Mouse (Mus musculus): Measurements from ENCODE around the gene Cfap77.
"Not testable (repeated sequence)": the region's sequence is repeated elsewhere in the genome, so short reads cannot be mapped to it uniquely, and the experiment has no call there.

Gene Cfap77

DNA sequence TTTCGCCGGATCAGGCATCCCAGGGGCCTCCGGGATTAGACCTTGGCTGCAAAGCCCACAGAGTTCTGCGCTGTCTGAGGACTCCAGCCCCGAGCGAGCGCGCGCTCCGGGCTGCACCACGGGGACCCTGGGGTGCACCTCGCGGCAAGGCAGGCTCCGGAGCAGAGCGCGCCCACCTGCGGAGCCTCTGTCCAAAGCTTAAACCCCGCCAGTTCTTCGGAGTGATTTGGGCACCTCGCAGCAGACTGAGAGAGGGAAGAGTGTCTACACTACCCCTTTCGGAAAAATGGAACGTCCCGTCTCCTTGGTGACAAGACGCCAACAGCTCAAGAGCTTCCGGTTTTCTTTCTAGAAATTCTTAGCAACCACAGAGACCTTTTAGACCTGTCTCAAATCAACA lies at the start of gene Cfap77:
Gene Cfap77, minus strand, starts transcription at position 76 of the 400 bp plus-strand sequence.
- peak; percentile 54 to 79 for DNase-seq

DNA sequence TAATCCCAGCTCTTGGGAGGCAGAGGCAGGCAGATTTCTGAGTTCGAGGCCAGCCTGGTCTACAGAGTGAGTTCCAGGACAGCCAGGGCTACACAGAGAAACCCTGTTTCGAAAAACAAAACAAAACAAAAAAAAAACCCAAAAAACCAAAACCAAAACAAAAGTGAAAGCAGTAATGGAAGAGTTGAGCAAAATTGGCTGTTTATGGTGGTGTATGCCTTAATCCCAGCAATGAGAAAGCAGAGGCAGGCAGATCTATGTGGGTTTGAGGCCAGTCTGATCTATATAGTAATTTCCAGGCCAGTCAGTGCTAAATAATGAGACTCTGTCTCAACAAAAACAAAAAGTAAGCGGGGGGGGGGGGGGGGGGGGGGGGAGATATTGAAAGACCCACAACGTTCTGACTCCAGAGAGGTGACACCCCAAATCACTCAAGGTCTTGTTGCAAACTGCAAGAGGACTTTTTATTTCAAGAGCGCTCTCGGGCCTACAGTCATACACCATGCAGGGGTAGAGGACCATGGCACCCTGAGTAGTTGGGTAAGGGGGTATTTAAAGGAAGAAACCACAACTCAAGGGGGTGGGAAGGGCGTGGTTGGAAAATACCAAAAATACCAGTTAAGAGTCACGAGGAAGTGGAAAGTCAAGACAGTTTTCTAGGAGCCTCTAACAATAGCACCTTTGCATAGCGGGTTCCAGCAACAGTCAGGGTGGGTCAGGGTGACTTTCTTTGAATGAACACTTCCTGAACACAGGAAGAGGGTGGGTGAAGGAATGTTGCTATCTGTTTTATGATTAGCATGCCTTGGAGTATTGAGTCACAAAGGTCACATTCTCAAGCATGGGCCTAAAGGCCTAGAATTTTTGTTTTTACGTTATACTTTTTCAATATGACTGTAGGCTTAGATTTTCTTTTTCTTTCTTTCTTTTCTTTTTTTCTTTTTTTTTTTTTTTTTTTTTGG lies 47.8 kb upstream of the Cfap77 start:
- peak in 1 of 2 experiments; percentile 4 for DNase-seq

DNA sequence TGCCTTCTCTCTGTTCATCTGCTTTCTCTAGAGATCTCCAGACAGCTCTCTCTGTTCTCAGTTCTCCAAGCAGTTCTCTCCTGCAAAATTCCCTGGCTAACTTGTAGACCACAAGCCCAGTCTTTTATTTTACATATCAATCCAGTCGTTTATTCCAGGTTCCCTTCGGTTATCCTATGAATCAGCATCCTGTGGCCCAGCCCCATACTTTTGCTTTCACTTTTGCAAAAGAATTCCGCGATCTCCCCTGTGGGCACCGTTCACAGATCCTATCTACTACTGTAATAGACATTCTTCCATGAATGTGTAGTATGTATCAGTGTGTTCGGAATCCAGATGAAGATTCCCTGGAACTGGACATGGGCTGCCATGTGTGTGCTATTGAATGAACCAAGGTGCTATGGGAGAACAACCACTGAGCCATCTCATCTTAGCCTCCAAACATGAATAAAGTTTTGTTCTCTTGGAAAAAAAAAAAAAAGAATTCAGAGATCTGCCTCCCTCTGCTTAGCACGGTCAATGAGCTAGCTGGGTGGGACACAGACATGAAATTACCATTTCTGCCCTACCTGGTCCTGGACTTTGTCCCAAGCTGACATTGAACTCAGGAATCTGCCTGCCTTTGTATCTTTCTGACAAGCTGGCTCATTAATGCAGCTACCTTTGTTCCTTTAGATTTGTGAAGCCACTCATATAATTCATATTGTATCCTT lies 46.1 kb upstream of the Cfap77 start:
- DNase-seq = peak; percentile 15 to 16

DNA sequence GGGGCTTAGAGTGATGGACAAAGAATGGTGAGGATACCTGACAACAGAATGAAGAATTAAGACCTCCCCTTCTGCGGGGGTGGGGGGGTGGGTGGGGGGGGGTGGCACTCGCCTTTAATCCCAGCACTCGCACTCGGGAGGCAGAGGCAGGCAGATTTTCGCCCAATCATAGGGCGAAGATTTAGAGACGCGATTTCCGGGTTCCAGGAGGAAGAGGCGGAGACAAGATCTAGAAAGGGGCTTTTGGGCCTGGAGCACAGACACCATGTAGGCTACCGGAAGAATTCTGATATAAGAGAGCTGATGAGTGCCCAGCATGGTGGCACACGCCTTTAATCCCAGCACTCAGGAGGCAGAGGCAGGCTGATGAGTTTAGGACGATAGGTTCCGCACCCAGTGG lies 44.8 kb upstream of the Cfap77 start:
- no peak for DNase-seq

DNA sequence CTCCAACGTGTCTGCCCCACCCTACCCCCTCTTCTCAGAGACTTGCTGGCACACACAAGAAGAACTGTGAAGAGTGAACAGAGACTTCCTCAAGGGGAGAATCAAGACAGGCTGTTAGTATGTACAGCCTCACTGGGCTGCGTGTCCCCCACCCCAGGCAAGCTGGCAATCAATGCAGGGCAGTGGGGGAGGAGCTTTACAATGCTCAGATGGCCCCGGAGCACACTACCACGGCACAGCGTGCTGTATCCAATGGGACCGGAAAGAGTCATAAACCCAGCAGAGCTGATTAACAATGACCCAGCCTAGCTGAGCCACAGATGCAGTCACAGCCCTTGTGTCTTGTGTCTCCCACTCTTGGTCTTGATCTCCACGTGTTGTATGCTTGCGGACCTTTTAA lies 43.9 kb upstream of the Cfap77 start:
- DNase-seq = no peak

DNA sequence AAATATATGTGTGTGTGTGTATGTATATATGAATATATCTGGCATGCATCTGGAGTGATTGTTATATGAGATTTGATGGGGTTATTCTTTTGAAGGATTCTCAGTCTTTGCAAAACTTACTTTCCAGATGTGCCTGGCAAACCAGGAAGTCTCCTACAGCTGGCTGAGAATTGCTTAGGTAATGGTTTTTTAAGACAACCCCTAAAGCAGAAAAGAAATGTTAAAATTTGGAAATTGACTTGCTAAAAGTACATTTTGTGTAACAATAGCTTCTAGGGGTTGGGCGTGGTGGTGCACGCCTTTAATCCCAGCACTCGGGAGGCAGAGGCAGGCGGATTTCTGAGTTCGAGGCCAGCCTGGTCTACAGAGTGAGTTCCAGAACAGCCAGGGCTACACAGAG lies 43.1 kb upstream of the Cfap77 start:
- not testable (repeated sequence) for DNase-seq

DNA sequence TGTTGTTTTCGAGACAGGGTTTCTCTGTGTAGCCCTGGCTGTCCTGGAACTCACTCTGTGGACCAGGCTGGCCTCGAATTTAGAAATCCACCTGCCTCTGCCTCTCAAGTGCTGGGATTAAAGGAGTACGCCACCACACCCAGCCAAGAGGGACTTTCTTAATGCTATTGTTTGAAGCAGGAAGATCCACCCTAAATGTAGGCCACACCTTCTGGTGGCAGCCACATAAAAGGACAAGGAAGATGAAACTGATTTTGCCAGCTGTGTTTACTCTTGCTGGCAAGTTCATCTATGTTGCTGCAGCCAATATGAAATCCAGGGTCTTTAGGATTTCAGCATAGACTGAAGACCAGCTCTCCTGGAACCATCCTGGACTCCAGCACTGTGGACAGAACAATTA lies 42.6 kb upstream of the Cfap77 start:
- no peak for DNase-seq

DNA sequence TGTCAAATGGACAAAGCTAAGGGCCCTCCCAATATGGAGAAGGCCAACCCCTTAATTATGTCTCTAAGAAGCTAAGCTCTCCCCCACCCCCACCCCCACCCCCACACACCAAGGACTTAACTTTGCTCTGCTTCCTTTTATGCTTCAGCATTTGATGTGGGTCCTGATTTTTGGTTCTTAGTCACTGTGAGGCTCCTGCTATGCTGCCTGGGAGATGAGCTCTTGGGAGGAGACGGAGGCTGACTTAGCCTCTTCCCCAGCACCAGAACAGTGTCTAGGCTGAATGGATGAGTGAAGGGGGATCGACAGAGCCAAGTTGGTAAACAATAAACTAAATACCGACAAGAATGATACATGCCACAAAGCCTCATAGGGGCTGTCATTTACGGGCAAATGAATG lies 41.9 kb upstream of the Cfap77 start:
- no peak for DNase-seq

DNA sequence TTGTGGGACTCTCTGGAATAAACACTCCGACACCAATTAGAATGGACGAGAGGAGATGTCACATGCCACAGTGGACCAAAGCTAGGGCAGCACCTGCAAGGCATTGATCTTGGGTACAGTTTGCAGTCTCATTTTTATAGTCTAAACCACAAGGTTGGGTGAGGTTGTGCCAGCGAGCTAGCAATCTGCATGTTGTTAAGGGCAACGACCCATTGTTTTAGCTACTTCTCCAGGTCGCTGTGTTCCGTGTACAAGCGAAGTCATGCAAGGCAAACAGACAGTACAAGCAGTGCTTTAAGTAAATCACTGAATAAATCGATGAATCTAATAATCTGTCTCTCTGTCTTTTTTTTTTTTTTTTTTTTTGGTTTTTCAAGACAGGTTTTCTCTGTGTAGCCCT lies 40.8 kb upstream of the Cfap77 start:
- DNase-seq = no peak

DNA sequence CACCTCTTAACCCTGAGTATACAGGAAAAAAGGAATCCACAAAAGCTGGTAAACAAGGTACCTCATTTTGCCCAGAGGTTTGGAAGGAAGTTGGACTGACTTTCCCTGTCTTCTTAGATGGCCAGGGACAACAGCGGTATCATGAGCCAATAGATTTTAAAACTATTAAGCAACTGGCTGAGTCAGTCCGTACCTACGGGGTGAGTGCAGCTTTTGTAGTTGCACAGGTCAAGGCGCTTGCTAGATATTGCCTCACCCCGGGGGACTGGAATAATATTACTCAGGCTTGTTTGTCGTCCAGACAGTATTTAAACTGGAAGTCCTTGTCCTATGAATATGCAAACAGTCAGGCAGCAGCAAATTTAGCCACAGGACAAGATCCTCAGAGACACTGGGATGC lies 34.4 kb upstream of the Cfap77 start:
- not testable (repeated sequence) for DNase-seq

DNA sequence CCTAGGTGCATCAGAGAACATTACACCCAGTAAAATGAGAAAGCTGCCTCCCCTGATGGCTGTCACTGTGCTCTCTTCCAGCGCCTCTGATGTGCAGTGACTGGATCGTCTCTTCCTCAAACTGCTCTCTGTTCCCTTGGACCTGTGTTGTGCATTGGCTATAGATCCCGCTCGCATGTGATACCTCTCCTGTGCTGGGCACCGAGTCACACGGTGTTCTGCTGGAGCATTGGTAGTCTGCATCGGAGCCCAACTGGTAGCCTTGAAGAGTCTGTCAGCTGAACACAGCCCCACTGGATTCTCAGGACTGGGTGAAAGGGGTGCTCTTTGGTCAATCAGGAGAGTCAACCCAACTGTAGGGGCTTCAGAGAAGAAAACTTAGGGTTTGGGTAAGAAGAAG lies 31.2 kb upstream of the Cfap77 start:
- no peak for DNase-seq

DNA sequence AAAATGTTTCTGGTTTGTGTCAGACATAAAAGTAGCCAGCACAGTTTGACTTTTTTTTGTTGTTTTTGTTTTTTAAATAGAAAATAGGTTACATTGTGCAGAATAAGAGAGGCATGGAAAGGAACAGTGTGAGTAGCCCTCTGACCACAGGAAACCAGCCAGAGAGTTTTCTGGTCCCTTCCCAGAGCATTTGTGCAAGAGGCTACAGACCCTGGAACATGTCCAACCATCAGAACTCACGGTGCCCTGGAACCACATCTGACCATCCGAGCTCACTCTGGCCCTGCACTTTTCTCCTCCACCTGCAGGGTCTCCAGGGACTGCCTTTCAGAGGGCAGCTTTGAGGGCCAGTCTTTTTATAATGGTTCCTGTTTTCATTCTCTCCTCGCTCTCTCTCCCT lies 27.1 kb upstream of the Cfap77 start:
- DNase-seq = peak; percentile 28 to 41

DNA sequence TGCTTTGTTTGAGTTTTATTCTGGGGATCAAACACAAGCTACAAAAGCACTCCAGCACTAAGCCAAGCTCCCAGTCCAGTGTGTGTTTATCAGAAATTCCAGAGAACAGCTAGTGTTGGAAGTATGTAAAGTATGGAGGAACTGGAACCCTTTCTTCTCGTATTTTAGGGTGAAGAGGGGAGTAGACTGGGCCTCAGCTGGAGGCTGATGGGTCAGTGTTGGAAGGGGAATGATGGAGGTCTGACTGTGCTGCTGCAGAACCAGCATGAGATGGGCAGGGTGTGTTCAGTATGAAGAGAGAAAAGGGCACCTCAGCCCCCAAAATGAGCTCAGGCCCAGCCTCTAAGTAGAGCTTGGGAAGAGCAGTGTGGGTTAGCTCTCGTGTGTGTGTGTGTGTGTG lies 21.4 kb upstream of the Cfap77 start:
- no peak for DNase-seq

DNA sequence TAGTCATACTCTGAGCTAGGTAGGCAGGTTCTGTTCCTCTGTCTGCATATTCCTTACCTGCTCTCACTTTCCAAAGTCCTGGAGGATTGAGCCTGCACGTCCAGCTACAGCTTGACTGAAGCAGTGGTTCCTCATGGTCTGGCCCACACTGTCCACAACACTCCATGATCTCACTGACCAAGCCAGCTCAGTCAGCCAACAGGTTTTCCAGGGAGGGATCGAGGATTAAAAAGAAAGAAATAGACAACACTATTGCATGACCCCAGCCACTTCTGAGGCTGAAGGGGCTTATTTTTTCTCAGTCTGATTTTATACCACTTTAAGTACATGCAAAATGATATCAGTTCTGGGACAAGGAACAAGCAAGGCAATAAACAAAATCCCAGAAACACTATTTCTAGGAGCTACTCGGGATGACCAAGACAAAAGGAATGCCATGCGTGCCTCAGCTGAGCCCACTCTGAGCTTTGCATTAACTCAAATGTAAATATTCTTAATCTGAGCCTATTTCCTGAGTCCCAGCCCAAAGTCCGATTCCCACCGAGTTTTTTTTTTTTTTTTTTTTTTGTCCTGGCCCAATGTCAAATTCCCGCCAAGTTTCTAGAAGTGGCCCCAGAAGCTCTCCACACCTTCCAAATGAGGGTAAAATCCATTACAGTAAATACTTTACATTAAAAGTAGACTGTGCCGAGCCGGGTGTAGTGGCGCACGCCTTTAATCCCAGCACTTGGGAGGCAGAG lies 20.6 kb upstream of the Cfap77 start:
- DNase-seq = no peak

DNA sequence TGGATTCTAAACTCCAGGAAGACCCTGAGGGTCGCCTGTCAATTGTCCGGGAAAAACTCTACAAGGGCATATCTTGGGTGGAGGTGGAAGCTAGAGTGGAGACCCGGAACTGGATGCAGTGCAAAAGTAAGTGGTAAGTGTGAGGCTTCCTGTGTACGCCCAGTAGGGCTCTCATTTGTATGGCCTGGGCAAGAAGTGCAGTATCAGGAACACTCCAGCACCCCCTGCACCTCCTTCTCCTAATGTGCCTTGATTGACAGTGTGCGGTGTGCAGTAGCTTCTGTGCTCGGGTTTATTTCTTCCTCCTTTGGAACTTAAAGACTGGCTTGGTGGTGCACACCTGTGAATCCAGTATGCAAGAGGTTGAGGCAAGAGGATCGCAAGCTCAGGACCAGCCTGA lies 19.8 kb upstream of the Cfap77 start:
- DNase-seq = no peak

DNA sequence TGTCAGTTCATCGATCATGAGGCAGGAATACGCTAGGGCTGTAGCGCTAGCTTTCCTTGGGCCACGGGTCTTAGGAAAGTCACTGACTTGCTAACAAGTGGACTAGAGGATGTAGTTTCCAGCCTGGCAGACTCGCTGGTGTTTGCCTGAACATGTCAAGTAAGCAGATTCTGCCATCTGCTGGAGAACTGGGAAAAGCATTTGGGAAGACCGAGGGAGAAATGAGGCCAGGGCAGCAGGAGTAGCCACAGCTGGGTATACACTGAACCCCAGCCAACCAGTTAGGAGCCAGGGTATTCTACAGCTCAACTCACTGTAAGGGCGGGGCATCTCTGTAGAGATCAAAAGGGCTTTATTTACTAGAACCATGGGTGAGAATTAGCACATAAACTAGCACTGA lies 11.5 kb upstream of the Cfap77 start:
- peak; percentile 28 to 29 for DNase-seq

DNA sequence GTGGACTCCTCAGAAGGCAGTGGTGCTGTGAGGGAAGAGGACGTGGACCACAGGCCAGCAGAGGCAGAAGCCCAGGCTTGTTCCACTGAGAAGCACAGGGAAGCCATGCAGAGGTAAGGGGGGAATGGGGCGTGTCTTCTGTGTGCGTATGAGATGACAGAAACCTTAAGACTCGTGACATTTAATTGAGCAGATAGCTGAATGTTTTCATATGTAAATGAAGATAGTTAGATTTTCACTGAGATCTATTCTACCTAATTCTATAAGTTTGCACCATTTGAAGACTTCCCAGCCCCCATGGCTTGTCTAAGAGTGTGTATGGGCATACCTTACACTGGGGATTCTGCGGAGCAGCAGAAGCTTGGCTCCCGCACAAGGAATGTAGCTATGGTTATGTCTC lies 10.9 kb upstream of the Cfap77 start:
- DNase-seq = no peak

DNA sequence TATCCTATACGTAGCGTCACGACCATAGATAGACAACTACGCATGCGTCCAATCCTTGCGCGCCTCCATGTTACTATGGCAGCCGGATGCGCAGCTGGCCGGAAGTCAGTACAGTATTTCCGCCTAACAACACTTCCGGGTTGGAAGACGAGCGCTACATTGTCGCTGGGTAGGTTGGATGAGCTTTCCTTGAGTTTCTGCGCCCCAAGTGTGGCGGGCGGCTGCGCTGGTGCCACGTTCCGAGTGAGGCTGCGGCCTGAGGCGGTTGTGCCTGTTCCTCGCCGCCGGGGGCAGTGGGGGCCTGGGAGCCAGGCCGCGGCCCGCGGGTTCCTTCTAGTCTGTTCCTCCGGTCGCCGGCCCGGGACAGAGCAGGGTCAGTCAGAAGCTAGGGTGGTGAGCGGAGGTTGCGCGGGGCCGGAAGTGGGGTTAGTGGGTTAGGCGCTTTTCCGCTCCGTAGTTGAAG lies 5.3 kb upstream of the Cfap77 start, which contains the start of gene Ttf1:
Gene Ttf1, plus strand, starts transcription at position 128 of the 463 bp plus-strand sequence.
- peak; percentile 92 to 93 for DNase-seq

DNA sequence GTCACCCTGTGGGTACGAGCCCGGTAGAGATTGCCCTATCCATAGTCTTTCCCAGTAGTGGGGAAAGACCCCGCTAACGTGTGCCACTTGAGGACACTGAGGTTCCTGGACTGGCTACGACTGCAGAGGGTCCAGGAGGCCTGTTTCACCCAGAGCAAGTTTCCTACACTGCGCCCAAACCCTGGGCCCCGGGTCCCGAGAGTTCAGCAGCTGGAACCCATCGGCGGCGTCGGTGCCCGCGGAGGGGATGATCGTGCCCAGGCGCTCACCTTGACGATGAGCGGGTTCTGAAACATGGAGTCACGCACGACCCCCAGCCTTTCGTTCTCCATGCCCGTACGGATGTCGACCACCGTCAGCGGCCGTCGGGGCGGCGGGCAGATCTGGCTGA lies 326 bp downstream of the Cfap77 start:
- DNase-seq = no peak

DNA sequence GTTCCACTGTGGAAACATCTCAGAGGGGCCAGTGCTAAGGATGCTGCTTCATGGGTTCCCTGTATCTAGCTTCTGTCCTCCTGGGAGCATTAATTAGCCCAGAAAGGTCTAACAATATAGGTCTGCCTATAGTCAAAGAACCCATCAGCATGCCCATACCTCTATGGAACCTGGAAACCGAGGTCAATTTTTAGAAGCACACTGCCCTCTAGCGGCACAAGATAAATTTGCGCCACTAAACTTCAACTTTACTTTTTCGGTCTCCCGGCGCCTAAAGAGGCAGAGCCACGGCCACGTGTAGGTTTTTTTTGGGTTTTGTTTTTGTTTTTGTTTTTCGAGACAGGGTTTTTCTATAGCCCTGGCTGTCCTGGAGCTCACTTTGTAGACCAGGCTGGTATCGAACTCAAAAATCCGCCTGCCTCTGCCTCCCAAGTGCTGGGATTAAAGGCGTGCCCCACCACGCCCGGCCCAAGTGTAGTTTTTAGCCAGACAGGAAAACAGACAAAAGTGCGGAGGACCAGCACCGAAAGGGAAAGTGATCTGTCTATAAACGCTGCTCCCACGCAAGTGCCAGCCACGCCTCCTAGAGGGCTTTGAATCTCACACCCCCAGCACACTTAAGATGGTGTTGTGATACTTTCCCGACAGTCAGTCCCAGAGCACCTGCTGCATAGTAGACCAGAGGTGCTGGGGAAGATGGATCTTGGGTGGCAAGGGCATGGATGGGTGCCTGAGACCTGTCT lies 893 bp downstream of the Cfap77 start:
- DNase-seq = peak; percentile 47 to 75

DNA sequence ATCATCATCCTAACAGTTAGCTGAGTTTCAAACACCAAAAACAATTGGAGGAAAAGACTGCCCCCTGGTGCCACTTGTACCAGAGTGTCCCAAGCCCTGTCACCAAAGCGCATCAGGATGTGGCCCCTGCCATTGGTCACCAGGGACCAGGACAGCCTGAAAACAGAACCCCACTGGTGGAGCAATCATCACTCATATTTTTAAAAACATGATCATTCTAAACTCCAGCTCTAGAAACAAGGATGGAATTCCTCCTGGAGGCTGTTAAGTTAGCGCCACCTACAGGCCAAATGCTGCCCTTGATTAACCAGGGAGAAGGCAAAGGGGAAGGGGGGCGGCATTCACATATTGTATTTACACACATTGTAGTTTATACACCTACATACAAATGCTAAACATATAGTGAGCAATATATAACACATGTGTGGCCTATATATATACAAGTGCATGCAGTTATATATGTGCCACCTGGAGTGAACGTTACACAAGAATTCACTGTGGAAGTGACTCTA lies 1.9 kb downstream of the Cfap77 start:
- peak; percentile 45 to 80 for DNase-seq

DNA sequence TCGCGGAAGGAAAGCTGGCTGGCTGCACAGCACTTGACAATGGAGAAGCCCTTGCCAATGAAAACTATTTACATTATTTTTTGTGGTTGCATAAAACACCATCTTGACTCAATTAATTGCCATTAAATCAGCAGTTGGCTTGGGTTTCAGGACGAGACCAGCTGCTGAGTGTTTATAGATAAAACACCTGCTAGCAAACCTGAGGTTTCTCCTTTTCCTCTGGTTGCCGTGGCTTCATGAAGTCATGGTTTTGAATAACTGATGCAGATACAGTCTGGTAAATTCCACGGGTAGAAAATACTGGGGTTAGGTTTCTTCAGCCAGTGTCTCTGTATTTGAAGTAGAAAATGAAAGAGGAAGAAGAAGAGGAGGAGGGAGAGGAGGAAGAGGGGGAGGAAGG lies 2.9 kb downstream of the Cfap77 start:
- DNase-seq = no peak
